Mouse (Mus musculus) MEL (cell line): ENCODE measurements around the gene Pdcl3. TPM values are rescaled to one million over a fixed set of nuclear protein-coding genes. Genes with fewer than 3 reads are reported as not detected.

Source experiments
- DNase-seq: peaks from one replicate; pipeline ENCODE4 v3.0.0; 2011; ENCODE audit warnings: low read depth, low spot score
- H3K27ac ChIP-seq: 2 replicates; pipeline ENCODE4 v1.5.1; 2012; ENCODE audit warnings: low read depth, mild to moderate bottlenecking, control low read depth, low read length, moderate library complexity; ENCODE audit not compliant: control insufficient read depth
- H3K27me3 ChIP-seq, 2 experiments: fragments of 150-350 bp in 1 of 2; sonication (generic) in 1 of 2; 2 replicates each; pipeline ENCODE4 v1.6.1; 2012; ENCODE audit warnings: low read length in 2 of 2, mild to moderate bottlenecking in 2 of 2, improper control_type of control experiment in 1 of 2, moderate library complexity in 1 of 2; ENCODE audit not compliant: insufficient read depth in 2 of 2, control insufficient read depth in 1 of 2
- H3K36me3 ChIP-seq, 2 experiments: 2 replicates each; pipeline ENCODE4 v1.6.1; 2012 to 2014; ENCODE audit warnings: low read length in 2 of 2, improper control_type of control experiment in 1 of 2, inconsistent platforms in 1 of 2, mild to moderate bottlenecking in 1 of 2; ENCODE audit not compliant: insufficient read depth in 2 of 2, control insufficient read depth in 1 of 2
- H3K4me1 ChIP-seq, 2 experiments: fragments of 150-350 bp in 1 of 2; sonication (generic) in 1 of 2; 2 replicates each; pipeline ENCODE4 v1.6.1; 2012; ENCODE audit warnings: low read length in 2 of 2, improper control_type of control experiment in 1 of 2, mild to moderate bottlenecking in 1 of 2; ENCODE audit not compliant: insufficient read depth in 2 of 2, control insufficient read depth in 1 of 2
- H3K4me3 ChIP-seq, 2 experiments: fragments of 150-350 bp in 1 of 2; sonication (generic) in 1 of 2; 2 replicates each; pipeline ENCODE4 v1.5.1; 2012; ENCODE audit warnings: low read depth in 2 of 2, low read length in 2 of 2, mild to moderate bottlenecking in 2 of 2, moderate library complexity in 2 of 2, control low read depth in 1 of 2, improper control_type of control experiment in 1 of 2; ENCODE audit not compliant: control insufficient read depth in 1 of 2, insufficient read depth in 1 of 2
- H3K79me2 ChIP-seq: 2 replicates; pipeline ENCODE4 v1.6.1; 2012; ENCODE audit warnings: mild to moderate bottlenecking, low read length, moderate library complexity; ENCODE audit not compliant: control insufficient read depth, poor library complexity, insufficient read depth
- H3K9ac ChIP-seq: 2 replicates; pipeline ENCODE4 v1.6.1; 2012; ENCODE audit warnings: low read depth, mild to moderate bottlenecking, control low read depth, low read length, moderate library complexity; ENCODE audit not compliant: control insufficient read depth, poor library complexity, severe bottlenecking
- H3K9me3 ChIP-seq: fragments of 150-350 bp; sonication (generic); replicated peaks from 2 replicates; pipeline ENCODE4 v1.6.1; 2012; ENCODE audit warnings: mild to moderate bottlenecking, low read length, improper control_type of control experiment, moderate library complexity; ENCODE audit not compliant: insufficient read depth
- CHD1 ChIP-seq: IDR thresholded peaks from 2 replicates; pipeline ENCODE4 v1.6.1; 2012; ENCODE audit warnings: low read depth, mild to moderate bottlenecking, inconsistent platforms, low read length, improper control_type of control experiment
- CHD2 ChIP-seq: IDR thresholded peaks from 2 replicates; pipeline ENCODE4 v1.6.1; 2011; ENCODE audit warnings: low read length, improper control_type of control experiment
- CTCF ChIP-seq, 3 experiments: IDR thresholded peaks in 2 of 3; conservative IDR thresholded peaks in 1 of 3; 2 replicates each; pipeline ENCODE4 v1.5.1; 2011 to 2012; ENCODE audit warnings: low read length in 3 of 3, low read depth in 2 of 3, mild to moderate bottlenecking in 2 of 3, improper control_type of control experiment in 1 of 3, inconsistent platforms in 1 of 3, mixed read lengths in 1 of 3, moderate library complexity in 1 of 3; ENCODE audit not compliant: control insufficient read depth in 1 of 3, insufficient read depth in 1 of 3, poor library complexity in 1 of 3, severe bottlenecking in 1 of 3
- E2F4 ChIP-seq: IDR thresholded peaks from 2 replicates; pipeline ENCODE4 v1.6.1; 2011; ENCODE audit warnings: low read depth, low read length, improper control_type of control experiment, borderline replicate concordance
- EP300 ChIP-seq, 2 experiments: IDR thresholded peaks; 2 replicates each; pipeline ENCODE4 v1.6.1; 2011; ENCODE audit warnings: improper control_type of control experiment in 2 of 2, low read length in 2 of 2, low read depth in 1 of 2, mild to moderate bottlenecking in 1 of 2
- GATA1 ChIP-seq: IDR thresholded peaks from 2 replicates; pipeline ENCODE4 v1.6.1; 2011; ENCODE audit warnings: low read depth, low read length, improper control_type of control experiment
- MXI1 ChIP-seq: IDR thresholded peaks from 2 replicates; pipeline ENCODE4 v1.6.1; 2011; ENCODE audit warnings: mild to moderate bottlenecking, low read depth, low read length, improper control_type of control experiment
- MYB ChIP-seq: IDR thresholded peaks from 2 replicates; pipeline ENCODE4 v1.6.1; 2011; ENCODE audit warnings: mild to moderate bottlenecking, low read depth, low read length, improper control_type of control experiment
- MYC ChIP-seq: IDR thresholded peaks from 2 replicates; pipeline ENCODE4 v1.6.1; 2011; ENCODE audit warnings: low read depth, mild to moderate bottlenecking, low read length, improper control_type of control experiment, moderate library complexity
- NELFE ChIP-seq: IDR thresholded peaks from 2 replicates; pipeline ENCODE4 v1.6.1; 2011; ENCODE audit warnings: low read depth, low read length, improper control_type of control experiment
- RAD21 ChIP-seq: IDR thresholded peaks from 2 replicates; pipeline ENCODE4 v1.6.1; 2011; ENCODE audit warnings: mild to moderate bottlenecking, low read depth, low read length, improper control_type of control experiment
- RCOR1 ChIP-seq: IDR thresholded peaks from 2 replicates; pipeline ENCODE4 v1.6.1; 2012; ENCODE audit warnings: low read depth, mild to moderate bottlenecking, inconsistent platforms, low read length, improper control_type of control experiment
- SMC3 ChIP-seq: IDR thresholded peaks from 2 replicates; pipeline ENCODE4 v1.6.1; 2011; ENCODE audit warnings: low read depth, low read length, improper control_type of control experiment
- TAL1 ChIP-seq: IDR thresholded peaks from 2 replicates; pipeline ENCODE4 v1.6.1; 2012; ENCODE audit warnings: mild to moderate bottlenecking, inconsistent platforms, low read length, moderate library complexity, mixed read lengths
- TCF12 ChIP-seq: IDR thresholded peaks from 2 replicates; pipeline ENCODE4 v1.6.1; 2014; ENCODE audit warnings: low read depth, mild to moderate bottlenecking, inconsistent platforms, low read length, improper control_type of control experiment, moderate library complexity
- USF2 ChIP-seq, 2 experiments: IDR thresholded peaks; 2 replicates each; pipeline ENCODE4 v1.6.1; 2011 to 2012; ENCODE audit warnings: improper control_type of control experiment in 2 of 2, low read length in 2 of 2, borderline replicate concordance in 1 of 2, inconsistent platforms in 1 of 2, low read depth in 1 of 2, mild to moderate bottlenecking in 1 of 2; ENCODE audit not compliant: insufficient read depth in 1 of 2
- ZC3H11A ChIP-seq: IDR thresholded peaks from 2 replicates; pipeline ENCODE4 v1.6.1; 2012; ENCODE audit warnings: low read depth, mild to moderate bottlenecking, inconsistent platforms, low read length, improper control_type of control experiment
- ZKSCAN1 ChIP-seq: IDR thresholded peaks from 2 replicates; pipeline ENCODE4 v1.6.1; 2012; ENCODE audit warnings: low read depth, mild to moderate bottlenecking, inconsistent platforms, low read length, improper control_type of control experiment, moderate library complexity
- ZMIZ1 ChIP-seq: IDR thresholded peaks from 2 replicates; pipeline ENCODE4 v1.6.1; 2012; ENCODE audit warnings: low read depth, mild to moderate bottlenecking, inconsistent platforms, low read length, improper control_type of control experiment, moderate library complexity
- ZNF384 ChIP-seq: IDR thresholded peaks from 2 replicates; pipeline ENCODE4 v1.6.1; 2012; ENCODE audit warnings: low read depth, mild to moderate bottlenecking, inconsistent platforms, low read length, improper control_type of control experiment
- polyA plus RNA-seq, 2 experiments: library from polyadenylated mRNA; stranded (reverse) in 1 of 2; unstranded in 1 of 2; fragments of >175 nt in 1 of 2; fragments of >200 nt in 1 of 2; gene quantifications; 2 replicates each; pipeline versions ENCODE4 v1.2.1 to v1.2.4; 2012; ENCODE audit warnings: low replicate concordance in 2 of 2, low read depth in 1 of 2; ENCODE audit not compliant: insufficient read length in 2 of 2, insufficient read depth in 1 of 2, missing spikeins in 1 of 2
- total RNA-seq: library from RNA; depleted of rRNA; stranded (reverse); fragments of 300-350 nt; gene quantifications from 2 replicates; pipeline ENCODE4 v1.2.3, GENCODE M21; 2012

Pdcl3 gene
- total and polyA plus RNA-seq, 3 experiments = 52.5 to 236 (median 71.5) TPM

GRCm38 (mm10) chr1:38988357-38988756, 2.9 kb downstream of the Pdcl3 start:
- Histone ChIP-seq H3K27me3 (no peaks in the 10 kb centered on the region), H3K27ac (no peak overlapping the region), H3K9me3 (no peaks in the 10 kb centered on the region), H3K9ac (peak overlapping the region; percentile 84), H3K4me3 (peak overlapping the region; percentile 91 to 98), H3K36me3 (peaks cover 0 to 6% of the 10 kb centered on the region in 2 experiments; a peak in 2 of 4 replicates), H3K79me2 (no peaks in the 10 kb centered on the region; the same call in 1 of the 2 replicates), H3K4me1 (peaks cover 3 to 8% of the 10 kb centered on the region in 2 experiments)
- TF ChIP-seq CTCF (IDR thresholded peaks at IDR 0.05 in 2 of 3, conservative IDR thresholded peaks at IDR 0.05 in 1 of 3; ENCODE audit: control insufficient read depth in 1 of 3, insufficient read depth in 1 of 3, low read depth in 2 of 3, low read length in 3 of 3, poor library complexity in 1 of 3, severe bottlenecking in 1 of 3) (no peak), CHD1 (no peak), TAL1 (no peak), RAD21 (no peak), ZKSCAN1 (no peak), EP300 (IDR thresholded peaks at IDR 0.05; ENCODE audit: low read depth in 1 of 2, low read length in 2 of 2) (no peak), TCF12 (no peak), MYC (no peak), MXI1 (no peak)
- DNase-seq = no peak

GRCm38 (mm10) chr1:38992365-38992764, 7.0 kb downstream of the Pdcl3 start:
- Histone ChIP-seq H3K27me3 (no peaks in the 10 kb centered on the region), H3K36me3 (no peaks in the 10 kb centered on the region; a peak in 1 of 4 replicates), H3K27ac (no peak overlapping the region)

GRCm38 (mm10) chr1:39001106-39001505, 15.7 kb downstream of the Pdcl3 start:
- no peaks in the 10 kb centered on the region for H3K36me3 ChIP-seq
- no peaks in the 10 kb centered on the region for H3K79me2 ChIP-seq
- no peak overlapping the region for H3K4me3 ChIP-seq
- no peaks in the 10 kb centered on the region for H3K9me3 ChIP-seq
- H3K27ac ChIP-seq = no peak overlapping the region
- H3K4me1 ChIP-seq = no peaks in the 10 kb centered on the region
- H3K27me3 ChIP-seq = no peaks in the 10 kb centered on the region; a peak in 1 of 4 replicates
- DNase-seq = peak; percentile 82
- TF ChIP-seq ZNF384 (no peak), SMC3 (peak; percentile 86), MYB (no peak), RCOR1 (no peak), ZC3H11A (peak; percentile 81), RAD21 (peak; percentile 96), CTCF (IDR thresholded peaks at IDR 0.05 in 2 of 3, conservative IDR thresholded peaks at IDR 0.05 in 1 of 3; ENCODE audit: control insufficient read depth in 1 of 3, insufficient read depth in 1 of 3, low read depth in 2 of 3, low read length in 3 of 3, poor library complexity in 1 of 3, severe bottlenecking in 1 of 3) (peak; percentile 72 to 94 (median 74)), CHD2 (no peak)
- TF ChIP-seq, all 39 proteins: peak for 4
- H3K9ac ChIP-seq = no peak overlapping the region

More at GRCm38 (mm10) chr1:38992365-38992764, 7.0 kb downstream of the Pdcl3 start:
- Histone ChIP-seq H3K4me1 (no peaks in the 10 kb centered on the region; a peak in 1 of 4 replicates), H3K9ac (no peak overlapping the region), H3K9me3 (no peaks in the 10 kb centered on the region), H3K4me3 (no peak overlapping the region), H3K79me2 (no peaks in the 10 kb centered on the region; the same call in 1 of the 2 replicates)
- DNase-seq = no peak
- TF ChIP-seq GATA1 (no peak), ZMIZ1 (no peak), NELFE (no peak), CTCF (IDR thresholded peaks at IDR 0.05 in 2 of 3, conservative IDR thresholded peaks at IDR 0.05 in 1 of 3; ENCODE audit: control insufficient read depth in 1 of 3, insufficient read depth in 1 of 3, low read depth in 2 of 3, low read length in 3 of 3, poor library complexity in 1 of 3, severe bottlenecking in 1 of 3) (no peak), E2F4 (no peak), EP300 (IDR thresholded peaks at IDR 0.05; ENCODE audit: low read depth in 1 of 2, low read length in 2 of 2) (no peak), USF2 (IDR thresholded peaks at IDR 0.05; ENCODE audit: borderline replicate concordance in 1 of 2, insufficient read depth in 1 of 2, low read depth in 1 of 2, low read length in 2 of 2) (no peak), ZC3H11A (no peak)
